Mouse (Mus musculus): ENCODE measurements at regions not wholly inside any gene's neighbourhood (a gene's known extent, or its start where the extent isn't known, plus 50 kb on each side); places are given as distances from the start of the nearest gene placed in this dataset.
"Not testable (repeated sequence)": the region's sequence is repeated elsewhere in the genome, so short reads cannot be mapped to it uniquely, and the experiment has no call there.

DNA sequence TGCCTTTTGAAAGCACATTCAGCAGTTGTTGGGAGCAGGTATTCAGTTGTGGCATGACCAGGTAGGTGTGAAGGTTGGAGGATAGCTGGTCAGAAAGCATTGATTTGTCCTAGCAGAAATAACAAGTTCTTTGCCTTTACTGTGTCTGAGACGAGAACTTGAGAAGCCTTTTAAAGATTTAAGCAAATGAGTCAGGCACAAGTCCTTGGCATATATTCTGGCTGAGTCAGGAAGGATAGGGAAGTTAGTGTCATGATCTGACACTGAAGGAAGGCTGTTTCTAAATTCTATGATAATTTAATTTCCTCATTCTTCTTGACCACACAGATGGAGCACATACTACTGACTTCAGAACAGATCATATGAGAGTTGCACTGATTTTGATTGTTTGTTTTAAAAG lies 993.8 kb downstream of the Basp1 start:
- no peak overlapping the region for H3K9ac ChIP-seq (ENCODE audit: low read length)
- 42% methylated on average over 1 of the region's 1 CpGs for WGBS
- no peaks in the 10 kb centered on the region for H3K36me3 ChIP-seq (ENCODE audit: control insufficient read depth, insufficient read depth, low read length)

GRCm38 (mm10) chr15:24419186-24419585 lies 994.4 kb downstream of the Basp1 start:
- Histone ChIP-seq H3K27me3 (ENCODE audit: control insufficient read depth, insufficient read depth, low read length) (no peaks in the 10 kb centered on the region), H3K36me3 (ENCODE audit: control insufficient read depth, insufficient read depth, low read length) (no peaks in the 10 kb centered on the region), H3K9me3 (ENCODE audit: control insufficient read depth, low read length) (no peaks in the 10 kb centered on the region), H3K4me3 (ENCODE audit: control insufficient read depth in 1 of 2, insufficient read depth in 1 of 2, low read depth in 1 of 2, low read length in 2 of 2) (no peak overlapping the region), H3K9ac (ENCODE audit: low read length) (no peak overlapping the region), H3K4me2 (ENCODE audit: low read length) (no peak overlapping the region), H3K4me1 (ENCODE audit: control insufficient read depth in 2 of 2, insufficient read depth in 2 of 2, low read length in 2 of 2) (no peaks in the 10 kb centered on the region), H3K27ac (replicated peaks in 1 of 2; ENCODE audit: control insufficient read depth in 1 of 2, insufficient read depth in 1 of 2, low read depth in 2 of 2, low read length in 2 of 2) (no peak overlapping the region)
- 71% methylated on average over 1 of the region's 1 CpGs for WGBS
- no peak for ATAC-seq (ENCODE audit: insufficient number of reproducible peaks, insufficient read depth, low FRiP score, low read depth)

More for the DNA sequence above, 993.8 kb downstream of the Basp1 start:
- H3K4me2 ChIP-seq (ENCODE audit: low read length): no peak overlapping the region
- no peaks in the 10 kb centered on the region for H3K27me3 ChIP-seq (ENCODE audit: control insufficient read depth, insufficient read depth, low read length)
- ATAC-seq (ENCODE audit: insufficient number of reproducible peaks, insufficient read depth, low FRiP score, low read depth): no peak
- no peak overlapping the region for H3K4me3 ChIP-seq (ENCODE audit: control insufficient read depth in 1 of 2, insufficient read depth in 1 of 2, low read depth in 1 of 2, low read length in 2 of 2)
- no peak overlapping the region for H3K27ac ChIP-seq (replicated peaks in 1 of 2; ENCODE audit: control insufficient read depth in 1 of 2, insufficient read depth in 1 of 2, low read depth in 2 of 2, low read length in 2 of 2)
- no peaks in the 10 kb centered on the region for H3K4me1 ChIP-seq (ENCODE audit: control insufficient read depth in 2 of 2, insufficient read depth in 2 of 2, low read length in 2 of 2)
- H3K9me3 ChIP-seq (ENCODE audit: control insufficient read depth, low read length): no peaks in the 10 kb centered on the region

DNA sequence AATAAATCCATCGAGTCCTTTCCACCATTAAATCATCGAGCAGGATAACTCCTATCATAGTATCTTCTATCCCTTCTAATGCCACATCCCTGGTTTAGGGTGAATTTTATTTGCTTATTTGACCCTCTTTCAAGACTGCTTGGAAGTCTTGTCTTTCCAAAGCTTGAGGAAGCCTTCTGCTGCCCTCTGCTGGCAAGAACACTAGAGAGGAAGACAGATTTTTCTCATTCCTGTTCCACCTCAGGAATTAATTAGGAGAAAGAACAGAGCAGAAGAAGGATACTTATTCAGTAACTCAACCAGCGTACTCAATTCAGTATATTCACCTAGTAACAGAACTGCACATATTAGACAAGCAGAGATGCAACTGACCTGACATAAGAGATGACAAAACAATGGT lies 1005.9 kb downstream of the Basp1 start:
- Histone ChIP-seq H3K27me3 (ENCODE audit: control insufficient read depth, insufficient read depth, low read length) (no peaks in the 10 kb centered on the region), H3K36me3 (ENCODE audit: control insufficient read depth, insufficient read depth, low read length) (no peaks in the 10 kb centered on the region), H3K4me2 (ENCODE audit: low read length) (no peak overlapping the region), H3K27ac (replicated peaks in 1 of 2; ENCODE audit: control insufficient read depth in 1 of 2, insufficient read depth in 1 of 2, low read depth in 2 of 2, low read length in 2 of 2) (no peak overlapping the region), H3K4me3 (ENCODE audit: control insufficient read depth in 1 of 2, insufficient read depth in 1 of 2, low read depth in 1 of 2, low read length in 2 of 2) (no peak overlapping the region), H3K4me1 (ENCODE audit: control insufficient read depth in 2 of 2, insufficient read depth in 2 of 2, low read length in 2 of 2) (no peaks in the 10 kb centered on the region), H3K9me3 (ENCODE audit: control insufficient read depth, low read length) (no peaks in the 10 kb centered on the region), H3K9ac (ENCODE audit: low read length) (no peak overlapping the region)
- no peak for ATAC-seq (ENCODE audit: insufficient number of reproducible peaks, insufficient read depth, low FRiP score, low read depth)
- WGBS: 55% methylated on average over 3 of the region's 3 CpGs

GRCm38 (mm10) chr15:24405305-24405704 lies 1008.3 kb downstream of the Basp1 start:
- Histone ChIP-seq H3K9me3 (ENCODE audit: control insufficient read depth, low read length) (no peaks in the 10 kb centered on the region), H3K4me1 (ENCODE audit: control insufficient read depth in 2 of 2, insufficient read depth in 2 of 2, low read length in 2 of 2) (no peaks in the 10 kb centered on the region), H3K9ac (ENCODE audit: low read length) (no peak overlapping the region), H3K36me3 (ENCODE audit: control insufficient read depth, insufficient read depth, low read length) (no peaks in the 10 kb centered on the region), H3K27me3 (ENCODE audit: control insufficient read depth, insufficient read depth, low read length) (no peaks in the 10 kb centered on the region), H3K4me3 (ENCODE audit: control insufficient read depth in 1 of 2, insufficient read depth in 1 of 2, low read depth in 1 of 2, low read length in 2 of 2) (no peak overlapping the region), H3K4me2 (ENCODE audit: low read length) (no peak overlapping the region), H3K27ac (replicated peaks in 1 of 2; ENCODE audit: control insufficient read depth in 1 of 2, insufficient read depth in 1 of 2, low read depth in 2 of 2, low read length in 2 of 2) (no peak overlapping the region)
- WGBS: 77% methylated on average over 1 of the region's 1 CpGs
- ATAC-seq (ENCODE audit: insufficient number of reproducible peaks, insufficient read depth, low FRiP score, low read depth): no peak

DNA sequence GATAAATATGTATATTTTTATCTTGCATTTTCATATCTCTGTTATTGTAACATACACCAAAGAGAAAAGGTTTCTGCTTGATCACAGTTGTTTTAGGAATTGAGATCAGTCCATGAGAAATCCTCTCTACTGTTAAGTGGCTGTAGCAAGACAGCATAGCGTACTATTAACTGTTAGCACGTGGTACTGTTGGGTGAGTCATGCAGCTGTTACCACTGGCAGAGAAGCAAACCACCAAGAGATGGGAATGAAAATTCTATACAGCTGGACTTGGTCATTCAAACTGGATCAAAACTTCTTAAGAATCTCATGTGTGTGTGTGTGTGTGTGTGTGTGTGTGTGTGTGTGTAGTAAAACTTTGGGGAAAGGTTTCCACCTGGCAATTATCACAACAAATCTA lies 1013.5 kb downstream of the Basp1 start:
- Histone ChIP-seq H3K4me2 (ENCODE audit: low read length) (no peak overlapping the region), H3K9ac (ENCODE audit: low read length) (no peak overlapping the region), H3K36me3 (ENCODE audit: control insufficient read depth, insufficient read depth, low read length) (no peaks in the 10 kb centered on the region), H3K4me3 (ENCODE audit: control insufficient read depth in 1 of 2, insufficient read depth in 1 of 2, low read depth in 1 of 2, low read length in 2 of 2) (no peak overlapping the region), H3K27ac (replicated peaks in 1 of 2; ENCODE audit: control insufficient read depth in 1 of 2, insufficient read depth in 1 of 2, low read depth in 2 of 2, low read length in 2 of 2) (no peak overlapping the region), H3K4me1 (ENCODE audit: control insufficient read depth in 2 of 2, insufficient read depth in 2 of 2, low read length in 2 of 2) (no peaks in the 10 kb centered on the region), H3K27me3 (ENCODE audit: control insufficient read depth, insufficient read depth, low read length) (no peaks in the 10 kb centered on the region), H3K9me3 (ENCODE audit: control insufficient read depth, low read length) (no peaks in the 10 kb centered on the region)
- no peak for ATAC-seq (ENCODE audit: insufficient number of reproducible peaks, insufficient read depth, low FRiP score, low read depth)
- 79% methylated on average over 2 of the region's 2 CpGs for WGBS

DNA sequence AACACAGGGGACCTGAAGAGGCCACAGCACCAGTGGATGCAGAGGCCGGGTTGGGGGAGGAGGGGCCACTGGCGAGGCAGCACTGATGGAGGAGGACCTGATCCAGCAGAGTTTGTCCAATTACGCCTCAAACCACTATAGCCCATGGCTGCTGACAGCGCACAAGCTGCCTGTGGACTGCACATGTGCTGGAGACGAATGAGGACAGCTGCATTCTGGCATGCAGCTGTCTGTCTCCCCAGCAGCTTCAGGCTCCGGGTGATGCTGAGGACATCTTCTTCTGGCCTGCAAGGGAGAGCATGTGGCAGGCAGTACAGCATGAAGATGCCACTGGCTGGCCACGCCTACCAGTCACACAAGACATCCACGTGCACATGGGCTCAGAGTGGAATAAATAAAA lies 1055.2 kb downstream of the Basp1 start:
- no peak overlapping the region for H3K9ac ChIP-seq (ENCODE audit: low read length)
- no peaks in the 10 kb centered on the region for H3K4me1 ChIP-seq (ENCODE audit: control insufficient read depth in 2 of 2, insufficient read depth in 2 of 2, low read length in 2 of 2)
- H3K27ac ChIP-seq (replicated peaks in 1 of 2; ENCODE audit: control insufficient read depth in 1 of 2, insufficient read depth in 1 of 2, low read depth in 2 of 2, low read length in 2 of 2): no peak overlapping the region
- no peaks in the 10 kb centered on the region for H3K27me3 ChIP-seq (ENCODE audit: control insufficient read depth, insufficient read depth, low read length)
- 66% methylated on average over 8 of the region's 8 CpGs for WGBS
- no peaks in the 10 kb centered on the region for H3K36me3 ChIP-seq (ENCODE audit: control insufficient read depth, insufficient read depth, low read length)
- no peak overlapping the region for H3K4me3 ChIP-seq (ENCODE audit: control insufficient read depth in 1 of 2, insufficient read depth in 1 of 2, low read depth in 1 of 2, low read length in 2 of 2)
- H3K4me2 ChIP-seq (ENCODE audit: low read length): no peak overlapping the region
- ATAC-seq (ENCODE audit: insufficient number of reproducible peaks, insufficient read depth, low FRiP score, low read depth): no peak
- H3K9me3 ChIP-seq (ENCODE audit: control insufficient read depth, low read length): peaks cover 6% of the 10 kb centered on the region; the same call in 1 of the 2 replicates

- whole genome bisulfite sequencing: 70% methylated on average over 1 of the region's 1 CpGs
- H3K9ac ChIP-seq (ENCODE audit: low read length): no peak overlapping the region
- H3K27ac ChIP-seq (replicated peaks in 1 of 2; ENCODE audit: control insufficient read depth in 1 of 2, insufficient read depth in 1 of 2, low read depth in 2 of 2, low read length in 2 of 2): no peak overlapping the region
- no peak for ATAC-seq (ENCODE audit: insufficient number of reproducible peaks, insufficient read depth, low FRiP score, low read depth)
- H3K27me3 ChIP-seq (ENCODE audit: control insufficient read depth, insufficient read depth, low read length): no peaks in the 10 kb centered on the region
- no peak overlapping the region for H3K4me3 ChIP-seq (ENCODE audit: control insufficient read depth in 1 of 2, insufficient read depth in 1 of 2, low read depth in 1 of 2, low read length in 2 of 2)
- H3K36me3 ChIP-seq (ENCODE audit: control insufficient read depth, insufficient read depth, low read length): no peaks in the 10 kb centered on the region
- no peak overlapping the region for H3K4me2 ChIP-seq (ENCODE audit: low read length)
- H3K4me1 ChIP-seq (ENCODE audit: control insufficient read depth in 2 of 2, insufficient read depth in 2 of 2, low read length in 2 of 2): no peaks in the 10 kb centered on the region
- H3K9me3 ChIP-seq (ENCODE audit: control insufficient read depth, low read length): 0 out of 2 replicates have a peak, but pooled peaks cover 2% of the 10 kb centered on the region
Measured at GRCm38 (mm10) chr15:24348975-24349560, 1064.5 kb downstream of the Basp1 start.

GRCm38 (mm10) chr15:24335876-24336275 lies 1077.7 kb downstream of the Basp1 start:
- H3K27me3 ChIP-seq (ENCODE audit: control insufficient read depth, insufficient read depth, low read length); H3K27ac ChIP-seq (replicated peaks in 1 of 2; ENCODE audit: control insufficient read depth in 1 of 2, insufficient read depth in 1 of 2, low read depth in 2 of 2, low read length in 2 of 2); ATAC-seq (ENCODE audit: insufficient number of reproducible peaks, insufficient read depth, low FRiP score, low read depth); H3K4me1 ChIP-seq (ENCODE audit: control insufficient read depth in 2 of 2, insufficient read depth in 2 of 2, low read length in 2 of 2); H3K9ac ChIP-seq (ENCODE audit: low read length); H3K4me2 ChIP-seq (ENCODE audit: low read length); H3K4me3 ChIP-seq (ENCODE audit: control insufficient read depth in 1 of 2, insufficient read depth in 1 of 2, low read depth in 1 of 2, low read length in 2 of 2); H3K36me3 ChIP-seq (ENCODE audit: control insufficient read depth, insufficient read depth, low read length); H3K9me3 ChIP-seq (ENCODE audit: control insufficient read depth, low read length): not testable (repeated sequence)
- 83% methylated on average over 1 of the region's 1 CpGs for WGBS
